Mouse (Mus musculus) hindbrain, embryonic 11.5 days (tissue): ENCODE results near the gene Rnf152. TPM values are rescaled to one million over a fixed set of nuclear protein-coding genes. Genes with fewer than 3 reads are reported as not detected.

Experiments
- ATAC-seq: fragments of 200-750 bp; cut with Nextera tagmentation; 2 replicates; pipeline ENCODE4 v1.8.0; 2017; ENCODE audit warnings: mild to moderate bottlenecking, moderate TSS enrichment, moderate library complexity; ENCODE audit not compliant: low FRiP score
- DNase-seq: peaks from one replicate; pipeline ENCODE4 v3.0.0-alpha.2; 2015; ENCODE audit warnings: low spot score
- H3K27ac ChIP-seq: fragments of 300-500 bp; sonication (generic); 2 replicates; pipeline ENCODE4 v1.5.1; 2014; ENCODE audit warnings: mild to moderate bottlenecking, low read depth, low read length
- H3K27me3 ChIP-seq: fragments of 300-500 bp; sonication (generic); 2 replicates; pipeline ENCODE4 v1.6.1; 2014; ENCODE audit warnings: mild to moderate bottlenecking, low read length, moderate library complexity, mixed read lengths; ENCODE audit not compliant: control insufficient read depth, insufficient read depth
- H3K36me3 ChIP-seq: fragments of 300-500 bp; sonication (generic); 2 replicates; pipeline ENCODE4 v1.6.1; 2014; ENCODE audit warnings: mild to moderate bottlenecking, low read length, moderate library complexity, mixed read lengths; ENCODE audit not compliant: control insufficient read depth, insufficient read depth
- H3K4me1 ChIP-seq: fragments of 300-500 bp; sonication (generic); replicated peaks from 2 replicates; pipeline ENCODE4 v1.6.1; 2014; ENCODE audit warnings: low read length, mixed read lengths; ENCODE audit not compliant: control insufficient read depth, insufficient read depth
- H3K4me2 ChIP-seq: fragments of 300-500 bp; sonication (generic); replicated peaks from 2 replicates; pipeline ENCODE4 v1.6.1; 2014; ENCODE audit warnings: mild to moderate bottlenecking, low read depth, low read length
- H3K4me3 ChIP-seq: fragments of 300-500 bp; sonication (generic); 2 replicates; pipeline ENCODE4 v1.5.1; 2014; ENCODE audit warnings: low read depth, low read length
- H3K9ac ChIP-seq: fragments of 300-500 bp; sonication (generic); 2 replicates; pipeline ENCODE4 v1.6.1; 2014; ENCODE audit warnings: low read depth, low read length
- H3K9me3 ChIP-seq: fragments of 300-500 bp; sonication (generic); 2 replicates; pipeline ENCODE4 v1.6.1; 2016; ENCODE audit warnings: low read length; ENCODE audit not compliant: control insufficient read depth
- WGBS: fragments of 180-500 bp; shearing (Covaris S2); extraction: QIAGEN DNeasy Blood & Tissue Kit; methylation state at CpG from one replicate; pipeline ENCODE4 v1.1.7; 2014; 5-methylcytosine and 5-hydroxymethylcytosine counted together
- polyA plus RNA-seq: library from polyadenylated mRNA; unstranded; fragments of >200 nt; fragmentation: Nextera tagmentation; extraction: Ambion mirVana; gene quantifications from 2 replicates; pipeline ENCODE4 v1.2.1, GENCODE M21; 2014

Rnf152 gene
- polyA plus RNA-seq, 1 experiment from 2014 or later: 2.5 TPM

GRCm38 (mm10) chr1:105354901-105355891 lies 1.3 kb downstream of the Rnf152 start:
- peak; percentile 65 for ATAC-seq
- H3K27me3 ChIP-seq: peaks cover 2% of the 10 kb centered on the region; the same call in 1 of the 2 replicates
- WGBS: 4% methylated on average over 30 of the region's 30 CpGs
- H3K27ac ChIP-seq: no peak overlapping the region
- no peaks in the 10 kb centered on the region for H3K36me3 ChIP-seq
- H3K4me1 ChIP-seq: no peaks in the 10 kb centered on the region
- peak; percentile 62 for DNase-seq
- peak overlapping the region; percentile 69 for H3K4me3 ChIP-seq
- peak overlapping the region; percentile 58 for H3K4me2 ChIP-seq
- H3K9me3 ChIP-seq: no peaks in the 10 kb centered on the region
- H3K9ac ChIP-seq: peak overlapping the region; percentile 67

- Histone ChIP-seq H3K4me3 (no peak overlapping the region), H3K4me1 (no peaks in the 10 kb centered on the region), H3K27me3 (peaks cover under 1% of the 10 kb centered on the region; the same call in 1 of the 2 replicates), H3K4me2 (no peak overlapping the region), H3K27ac (no peak overlapping the region), H3K9ac (no peak overlapping the region), H3K36me3 (no peaks in the 10 kb centered on the region), H3K9me3 (no peaks in the 10 kb centered on the region)
- ATAC-seq: no peak
- WGBS: 91% methylated on average over 4 of the region's 4 CpGs
- DNase-seq: no peak
Observed at GRCm38 (mm10) chr1:105351806-105352205, 4.7 kb downstream of the Rnf152 start.

- H3K27ac ChIP-seq: no peak overlapping the region
- DNase-seq: no peak
- no peak overlapping the region for H3K4me2 ChIP-seq
- no peaks in the 10 kb centered on the region for H3K4me1 ChIP-seq
- no peaks in the 10 kb centered on the region for H3K36me3 ChIP-seq
- no peak overlapping the region for H3K4me3 ChIP-seq
- no peak for ATAC-seq
- no peaks in the 10 kb centered on the region for H3K9me3 ChIP-seq
- H3K27me3 ChIP-seq: no peaks in the 10 kb centered on the region
- H3K9ac ChIP-seq: no peak overlapping the region
- WGBS: 86% methylated on average over 6 of the region's 6 CpGs
Observed at GRCm38 (mm10) chr1:105342305-105342704, 14.2 kb downstream of the Rnf152 start.

GRCm38 (mm10) chr1:105340943-105341342 lies 15.6 kb downstream of the Rnf152 start:
- peak; percentile 22; the same call in 1 of the 2 replicates for ATAC-seq
- Histone ChIP-seq H3K4me1 (no peaks in the 10 kb centered on the region), H3K27me3 (no peaks in the 10 kb centered on the region), H3K27ac (no peak overlapping the region), H3K9me3 (no peaks in the 10 kb centered on the region), H3K4me2 (no peak overlapping the region), H3K4me3 (no peak overlapping the region), H3K9ac (no peak overlapping the region), H3K36me3 (no peaks in the 10 kb centered on the region)
- DNase-seq: no peak

- Histone ChIP-seq H3K9me3 (no peaks in the 10 kb centered on the region), H3K4me3 (no peak overlapping the region), H3K4me1 (no peaks in the 10 kb centered on the region), H3K36me3 (no peaks in the 10 kb centered on the region), H3K27ac (no peak overlapping the region), H3K9ac (no peak overlapping the region), H3K27me3 (no peaks in the 10 kb centered on the region), H3K4me2 (no peak overlapping the region)
- WGBS: 83% methylated on average over 4 of the region's 4 CpGs
- ATAC-seq (no peak), DNase-seq (no peak)
Observed at GRCm38 (mm10) chr1:105337397-105337796, 19.1 kb downstream of the Rnf152 start.

GRCm38 (mm10) chr1:105336096-105336495 lies 20.4 kb downstream of the Rnf152 start:
- Histone ChIP-seq H3K4me3 (no peak overlapping the region), H3K4me1 (no peaks in the 10 kb centered on the region), H3K27me3 (no peaks in the 10 kb centered on the region), H3K36me3 (no peaks in the 10 kb centered on the region), H3K9ac (no peak overlapping the region), H3K27ac (no peak overlapping the region), H3K9me3 (no peaks in the 10 kb centered on the region), H3K4me2 (no peak overlapping the region)
- DNase-seq: no peak
- no peak for ATAC-seq
- WGBS: 91% methylated on average over 5 of the region's 5 CpGs

- no peak overlapping the region for H3K4me2 ChIP-seq
- no peak overlapping the region for H3K9ac ChIP-seq
- H3K27ac ChIP-seq: no peak overlapping the region
- whole genome bisulfite sequencing: 91% methylated on average over 8 of the region's 8 CpGs
- H3K9me3 ChIP-seq: no peaks in the 10 kb centered on the region
- no peak overlapping the region for H3K4me3 ChIP-seq
- ATAC-seq (no peak), DNase-seq (no peak)
- no peaks in the 10 kb centered on the region for H3K36me3 ChIP-seq
- H3K27me3 ChIP-seq: no peaks in the 10 kb centered on the region
- no peaks in the 10 kb centered on the region for H3K4me1 ChIP-seq
Observed at GRCm38 (mm10) chr1:105332087-105332731, 24.3 kb downstream of the Rnf152 start.

- Histone ChIP-seq H3K4me1 (no peaks in the 10 kb centered on the region), H3K4me3 (no peak overlapping the region), H3K27ac (no peak overlapping the region), H3K36me3 (no peaks in the 10 kb centered on the region), H3K9ac (no peak overlapping the region), H3K9me3 (no peaks in the 10 kb centered on the region), H3K4me2 (no peak overlapping the region), H3K27me3 (no peaks in the 10 kb centered on the region)
- WGBS: 84% methylated on average over 5 of the region's 5 CpGs
- ATAC-seq (no peak), DNase-seq (no peak)
Observed at GRCm38 (mm10) chr1:105331605-105332004, 24.9 kb downstream of the Rnf152 start.
